Mouse (Mus musculus) fat pad, adult 2 months (tissue): ENCODE results near the gene Htr1f.
"Not testable (repeated sequence)": the region's sequence is repeated elsewhere in the genome, so short reads cannot be mapped to it uniquely, and the experiment has no call there.

ENCODE experiments used
- DNase-seq: peaks from one replicate; pipeline ENCODE4 v3.0.0-alpha.2; 2011; ENCODE audit warnings: low read depth, low spot score; ENCODE audit errors: extremely low read depth

The Htr1f gene

GRCm38 (mm10) chr16:65105184-65105931 lies at the start of gene Htr1f:
Gene Htr1f (minus strand): TSS chr16:65105854.
- no peak for DNase-seq

DNA sequence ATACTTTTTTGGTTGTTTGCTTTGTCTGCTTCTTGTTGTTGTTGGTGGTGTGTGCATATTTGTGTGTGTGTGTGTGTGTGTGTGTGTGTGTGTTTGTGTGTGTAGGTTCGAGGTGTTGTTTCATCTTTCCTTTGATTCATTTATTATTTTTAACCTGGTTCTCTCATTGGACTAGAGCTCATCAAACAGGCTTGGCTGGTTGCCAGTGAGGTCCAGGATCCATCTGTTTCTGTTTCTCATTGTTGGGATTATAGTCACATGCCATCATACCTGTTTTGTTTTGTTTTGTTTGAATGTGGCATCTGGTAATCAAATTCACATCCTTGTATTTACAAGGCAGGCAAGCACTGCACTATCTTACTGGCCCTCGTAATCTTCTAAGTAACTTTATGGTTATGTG lies 34.1 kb upstream of the Htr1f start:
- DNase-seq = no peak

DNA sequence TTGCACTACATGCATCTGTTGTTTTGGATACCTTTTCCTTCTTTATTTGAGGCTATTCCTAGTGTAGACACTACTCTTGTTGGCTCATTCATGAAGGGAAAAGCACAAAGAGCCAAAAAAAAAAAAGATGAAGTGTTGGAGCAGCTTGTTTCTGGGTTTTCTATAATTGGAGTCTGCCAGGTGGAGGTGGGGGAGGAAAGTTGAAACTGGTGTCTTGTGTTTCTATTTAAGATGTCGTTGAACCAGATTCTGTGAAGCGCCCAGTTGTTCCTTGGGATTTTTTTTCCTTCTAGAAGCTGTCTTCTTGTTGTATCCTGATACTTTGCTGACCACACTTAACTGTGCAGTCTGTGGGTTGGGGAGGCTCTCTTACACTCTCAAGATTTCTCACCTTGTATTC lies 23.7 kb upstream of the Htr1f start:
- DNase-seq = no peak

GRCm38 (mm10) chr16:65127846-65128245 lies 22.2 kb upstream of the Htr1f start:
- no peak for DNase-seq

- DNase-seq = no peak
Measured at GRCm38 (mm10) chr16:65112221-65112620, 6.6 kb upstream of the Htr1f start.

DNA sequence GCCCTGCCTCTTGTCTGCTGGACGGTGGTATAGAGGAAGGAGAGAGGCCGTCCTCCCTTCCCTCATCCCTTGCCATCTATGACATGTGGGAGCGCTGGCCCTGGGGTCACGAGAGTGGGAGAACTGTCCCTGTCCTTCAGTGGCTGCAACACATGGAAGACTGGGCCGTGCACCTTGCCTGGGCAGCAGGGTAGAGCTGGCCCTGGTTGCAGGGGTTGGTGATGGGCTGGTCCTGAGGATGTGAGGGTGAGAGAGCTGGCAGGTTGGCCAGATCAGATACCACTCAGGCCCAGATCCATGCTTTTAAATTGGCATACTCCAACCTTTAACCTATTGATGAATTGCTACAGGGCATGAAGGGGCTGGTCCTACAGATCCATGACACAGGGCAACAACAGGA lies 12.1 kb downstream of the Htr1f start:
- no peak for DNase-seq

DNA sequence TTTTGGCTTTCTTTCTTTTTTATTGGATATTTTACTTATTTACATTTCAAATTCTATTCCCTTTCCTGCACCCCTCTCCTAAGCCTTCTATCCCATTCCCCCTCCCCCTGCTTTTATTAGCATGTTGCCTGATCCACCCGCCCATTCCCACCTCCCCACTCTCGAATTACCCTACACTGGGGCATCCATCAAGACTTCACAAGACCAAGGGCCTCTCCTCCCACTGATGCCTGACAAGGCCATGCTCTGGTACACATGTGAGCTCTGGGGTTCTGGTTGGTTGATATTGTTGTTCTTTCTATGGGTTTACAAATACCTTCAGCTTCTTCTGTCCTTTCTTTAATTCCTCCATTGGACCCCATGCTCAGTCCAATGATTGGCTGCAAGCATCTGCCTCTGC lies 22.2 kb downstream of the Htr1f start:
- no peak for DNase-seq

- DNase-seq = no peak
Measured at GRCm38 (mm10) chr16:65069867-65070266, 35.8 kb downstream of the Htr1f start.

GRCm38 (mm10) chr16:65066264-65066663 lies 39.4 kb downstream of the Htr1f start:
- no peak for DNase-seq

DNA sequence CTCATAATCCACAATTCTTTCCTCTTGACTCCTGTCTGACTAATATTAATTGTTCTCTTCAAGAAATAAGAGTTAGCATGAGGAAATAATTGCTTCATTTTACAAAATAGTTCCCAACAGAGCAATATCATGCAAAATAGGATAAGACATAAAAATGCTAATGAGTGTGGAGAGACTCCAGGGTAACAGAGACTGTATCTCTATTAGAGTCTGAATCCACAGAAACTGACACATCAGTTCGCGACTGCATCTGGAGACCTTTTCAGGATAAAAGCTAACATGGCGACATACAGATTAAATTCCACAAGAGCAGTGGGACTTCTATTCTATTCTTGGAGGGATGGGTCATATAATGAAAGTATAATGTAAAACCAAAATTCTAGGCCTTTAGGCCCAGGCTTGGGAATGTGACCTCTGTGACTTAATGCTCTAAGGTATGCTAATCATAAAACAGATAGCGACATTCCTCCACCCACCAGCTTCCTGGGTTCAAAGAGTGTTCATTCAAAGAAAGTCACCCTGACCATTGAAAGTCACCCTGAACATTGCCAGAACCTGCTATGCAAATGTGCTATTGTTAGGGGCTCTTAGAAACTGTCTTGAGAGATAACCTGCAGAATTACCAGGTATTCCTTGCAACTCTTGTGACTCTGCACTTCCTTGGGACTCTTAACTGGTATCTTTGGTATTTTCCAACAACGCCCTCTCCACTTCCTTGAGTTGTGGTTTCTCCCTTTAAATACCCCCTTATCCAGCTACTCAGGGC lies 67.8 kb downstream of the Htr1f start:
- DNase-seq = not testable (repeated sequence)

DNA sequence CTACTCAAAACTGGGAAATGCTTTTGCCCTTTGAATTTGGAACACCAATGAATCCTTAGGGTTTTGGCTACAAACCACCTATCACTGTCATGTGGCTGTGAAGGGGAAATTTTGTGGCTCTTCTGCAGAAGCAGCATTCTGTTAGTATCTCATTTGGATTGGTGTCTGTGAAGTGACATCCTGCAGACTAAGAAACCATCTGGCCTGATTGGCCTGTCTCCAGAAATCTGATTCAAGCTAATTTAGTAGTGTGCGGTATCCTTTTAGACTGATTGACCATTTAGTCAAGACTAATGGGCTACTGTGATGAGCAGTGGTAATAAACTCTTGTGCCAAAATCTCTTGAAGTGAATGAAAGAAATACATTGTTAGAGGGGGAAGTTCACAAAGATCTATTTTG lies 76.0 kb downstream of the Htr1f start:
- no peak for DNase-seq

DNA sequence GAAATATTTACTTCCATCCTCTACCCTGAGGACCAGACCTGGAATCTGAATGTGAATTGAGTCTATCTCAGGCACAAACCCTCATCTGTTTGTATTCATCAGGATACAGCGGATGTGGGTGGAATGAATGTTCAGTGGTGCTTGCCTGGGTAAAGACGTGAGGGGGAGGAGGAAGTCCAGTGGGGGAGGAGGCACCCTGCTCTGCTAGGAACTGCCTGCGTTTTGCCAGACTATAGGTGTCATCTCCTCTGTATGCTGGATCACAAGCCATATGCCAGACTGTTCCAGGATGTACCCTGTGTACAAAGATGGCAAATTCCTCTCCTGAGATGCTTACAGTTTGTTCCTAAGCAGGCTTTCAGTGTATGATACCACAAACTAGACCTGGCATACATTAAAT lies 83.3 kb downstream of the Htr1f start:
- DNase-seq = no peak

DNA sequence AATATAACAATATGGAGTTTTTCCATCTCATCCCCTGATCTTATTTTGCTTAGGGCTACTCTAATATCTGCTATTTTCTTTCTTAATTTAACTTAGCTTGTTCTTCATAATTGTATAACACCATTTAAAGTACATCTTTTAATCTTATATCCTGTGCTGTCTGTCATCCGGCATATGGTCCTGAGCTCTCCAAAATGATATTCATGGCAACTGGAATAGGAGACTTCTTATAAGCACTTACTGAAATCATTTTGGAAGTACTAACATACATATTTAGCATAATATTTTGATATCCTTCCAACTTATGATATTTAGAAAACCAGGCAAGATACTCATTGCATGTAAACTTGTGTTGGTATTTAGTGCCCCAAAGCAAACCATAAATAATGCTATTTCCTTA lies 86.9 kb downstream of the Htr1f start:
- DNase-seq = no peak

GRCm38 (mm10) chr16:65018134-65018533 lies 87.5 kb downstream of the Htr1f start:
- no peak for DNase-seq

GRCm38 (mm10) chr16:65017566-65017965 lies 88.1 kb downstream of the Htr1f start:
- DNase-seq = no peak

GRCm38 (mm10) chr16:65015241-65015640 lies 90.4 kb downstream of the Htr1f start:
- no peak for DNase-seq

- no peak for DNase-seq
Measured at GRCm38 (mm10) chr16:65001993-65002821, 103.4 kb downstream of the Htr1f start.

GRCm38 (mm10) chr16:64989279-64989800 lies 116.3 kb downstream of the Htr1f start:
- DNase-seq = no peak

DNA sequence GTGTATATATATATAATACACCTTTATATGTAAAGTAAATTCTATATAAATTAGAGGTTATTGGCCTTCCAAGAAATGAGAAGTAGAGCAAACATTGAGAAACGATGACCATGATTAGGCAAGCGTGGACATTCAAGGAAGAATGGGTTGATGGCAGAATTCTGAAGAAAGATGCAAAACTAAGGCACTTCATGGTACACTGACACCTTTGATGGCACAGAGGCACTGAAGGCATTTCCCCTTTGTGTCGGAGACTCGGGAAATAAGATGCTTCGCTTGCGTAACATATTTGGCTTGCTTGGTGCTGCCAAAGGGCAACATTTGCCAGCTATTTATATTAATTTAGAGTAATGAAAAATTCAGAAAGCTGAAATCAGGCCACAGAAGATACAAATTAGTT lies 118.1 kb downstream of the Htr1f start:
- no peak for DNase-seq

GRCm38 (mm10) chr16:64987049-64987448 lies 118.6 kb downstream of the Htr1f start:
- DNase-seq = no peak

- DNase-seq = no peak
Measured at GRCm38 (mm10) chr16:64974636-64975035, 131.0 kb downstream of the Htr1f start.
